Mouse (Mus musculus) limb, embryonic 11.5 days (tissue): ENCODE results near the gene Pld5. TPM values are rescaled to one million over a fixed set of nuclear protein-coding genes. Genes with fewer than 3 reads are reported as not detected.

Source experiments
- ATAC-seq: fragments of 200-750 bp; cut with Nextera tagmentation; 2 replicates; pipeline ENCODE4 v1.8.0; 2017; ENCODE audit warnings: low read depth; ENCODE audit not compliant: insufficient number of reproducible peaks, low FRiP score, low TSS enrichment
- DNase-seq: peaks from one replicate; pipeline ENCODE4 v3.0.0-alpha.2; 2015; ENCODE audit warnings: low spot score
- H3K27ac ChIP-seq: fragments of 300-500 bp; sonication (generic); replicated peaks from 2 replicates; pipeline ENCODE4 v1.5.1; 2014; ENCODE audit warnings: low read depth, mild to moderate bottlenecking, low read length
- H3K27me3 ChIP-seq: fragments of 300-500 bp; sonication (generic); 2 replicates; pipeline ENCODE4 v1.6.1; 2014; ENCODE audit warnings: mild to moderate bottlenecking, low read length, mixed read lengths; ENCODE audit not compliant: control insufficient read depth, insufficient read depth
- H3K36me3 ChIP-seq: fragments of 300-500 bp; sonication (generic); 2 replicates; pipeline ENCODE4 v1.6.1; 2014; ENCODE audit warnings: mild to moderate bottlenecking, low read length, moderate library complexity, mixed read lengths; ENCODE audit not compliant: control insufficient read depth, insufficient read depth
- H3K4me1 ChIP-seq: fragments of 300-500 bp; sonication (generic); 2 replicates; pipeline ENCODE4 v1.6.1; 2014; ENCODE audit warnings: low read length, mixed read lengths; ENCODE audit not compliant: control insufficient read depth, insufficient read depth
- H3K4me2 ChIP-seq: fragments of 300-500 bp; sonication (generic); 2 replicates; pipeline ENCODE4 v1.6.1; 2014; ENCODE audit warnings: low read depth, mild to moderate bottlenecking, moderate library complexity; ENCODE audit not compliant: severe bottlenecking
- H3K4me3 ChIP-seq: fragments of 300-500 bp; sonication (generic); 2 replicates; pipeline ENCODE4 v1.5.1; 2014; ENCODE audit warnings: low read depth, low read length
- H3K9ac ChIP-seq: fragments of 300-500 bp; sonication (generic); 2 replicates; pipeline ENCODE4 v1.6.1; 2014; ENCODE audit warnings: mild to moderate bottlenecking, low read length
- H3K9me3 ChIP-seq: fragments of 300-500 bp; sonication (generic); 2 replicates; pipeline ENCODE4 v1.6.1; 2016; ENCODE audit warnings: low read length; ENCODE audit not compliant: control insufficient read depth
- WGBS: fragments of 180-500 bp; shearing (Covaris S2); extraction: QIAGEN DNeasy Blood & Tissue Kit; methylation state at CpG from one replicate; pipeline ENCODE4 v1.1.7; 2014; 5-methylcytosine and 5-hydroxymethylcytosine counted together
- polyA plus RNA-seq: library from polyadenylated mRNA; unstranded; fragments of >200 nt; fragmentation: Nextera tagmentation; extraction: Ambion mirVana; gene quantifications from 2 replicates; pipeline ENCODE4 v1.2.1, GENCODE M21; 2014

Gene Pld5
- polyA plus RNA-seq, 1 experiment from 2014 or later, result 0.16 TPM

- H3K4me1 ChIP-seq, result no peaks in the 10 kb centered on the region
- H3K9me3 ChIP-seq, result no peaks in the 10 kb centered on the region
- no peak overlapping the region for H3K9ac ChIP-seq
- H3K4me2 ChIP-seq, result no peak overlapping the region
- H3K27me3 ChIP-seq, result no peaks in the 10 kb centered on the region
- DNase-seq, result no peak
- H3K36me3 ChIP-seq, result no peaks in the 10 kb centered on the region
- H3K4me3 ChIP-seq, result no peak overlapping the region
- H3K27ac ChIP-seq, result no peak overlapping the region
- 89% methylated on average over 6 of the region's 6 CpGs for WGBS
- ATAC-seq, result no peak
These were observed 77.9 kb downstream of the Pld5 start for GRCm38 (mm10) chr1:176197036-176197766.

GRCm38 (mm10) chr1:176196341-176196740 lies 78.8 kb downstream of the Pld5 start:
- ATAC-seq (no peak), DNase-seq (no peak)
- Histone ChIP-seq H3K4me1 (no peaks in the 10 kb centered on the region), H3K9ac (no peak overlapping the region), H3K9me3 (no peaks in the 10 kb centered on the region), H3K4me3 (no peak overlapping the region), H3K27me3 (no peaks in the 10 kb centered on the region), H3K27ac (no peak overlapping the region), H3K4me2 (no peak overlapping the region), H3K36me3 (no peaks in the 10 kb centered on the region)
- 91% methylated on average over 4 of the region's 4 CpGs for WGBS

GRCm38 (mm10) chr1:176194727-176195126 lies 80.4 kb downstream of the Pld5 start:
- Histone ChIP-seq H3K27me3 (no peaks in the 10 kb centered on the region), H3K27ac (no peak overlapping the region), H3K4me2 (no peak overlapping the region), H3K4me1 (no peaks in the 10 kb centered on the region), H3K9me3 (no peaks in the 10 kb centered on the region), H3K9ac (no peak overlapping the region), H3K4me3 (no peak overlapping the region), H3K36me3 (no peaks in the 10 kb centered on the region)
- no peak for DNase-seq
- ATAC-seq, result no peak
- WGBS, result 69% methylated on average over 2 of the region's 2 CpGs

- DNase-seq (no peak), ATAC-seq (no peak)
- Histone ChIP-seq H3K9ac (no peak overlapping the region), H3K4me1 (no peaks in the 10 kb centered on the region), H3K27ac (no peak overlapping the region), H3K9me3 (no peaks in the 10 kb centered on the region), H3K27me3 (no peaks in the 10 kb centered on the region), H3K4me2 (no peak overlapping the region), H3K4me3 (no peak overlapping the region), H3K36me3 (no peaks in the 10 kb centered on the region)
- WGBS, result 89% methylated on average over 6 of the region's 6 CpGs
These were observed 91.1 kb downstream of the Pld5 start for GRCm38 (mm10) chr1:176183991-176184390.

GRCm38 (mm10) chr1:176174971-176175370 lies 100.1 kb downstream of the Pld5 start:
- Histone ChIP-seq H3K4me1 (no peaks in the 10 kb centered on the region), H3K27me3 (no peaks in the 10 kb centered on the region), H3K4me2 (no peak overlapping the region), H3K9ac (no peak overlapping the region), H3K4me3 (no peak overlapping the region), H3K27ac (no peak overlapping the region), H3K9me3 (no peaks in the 10 kb centered on the region), H3K36me3 (no peaks in the 10 kb centered on the region)
- WGBS, result 74% methylated on average over 1 of the region's 1 CpGs
- DNase-seq (no peak), ATAC-seq (no peak)

GRCm38 (mm10) chr1:176167784-176168183 lies 107.3 kb downstream of the Pld5 start:
- no peak overlapping the region for H3K4me2 ChIP-seq
- DNase-seq (no peak), ATAC-seq (no peak)
- H3K27me3 ChIP-seq, result no peaks in the 10 kb centered on the region
- H3K4me3 ChIP-seq, result no peak overlapping the region
- no peaks in the 10 kb centered on the region for H3K36me3 ChIP-seq
- H3K9ac ChIP-seq, result no peak overlapping the region
- H3K9me3 ChIP-seq, result no peaks in the 10 kb centered on the region
- 52% methylated on average over 5 of the region's 5 CpGs for WGBS
- no peak overlapping the region for H3K27ac ChIP-seq
- H3K4me1 ChIP-seq, result no peaks in the 10 kb centered on the region

GRCm38 (mm10) chr1:176167114-176167513 lies 108.0 kb downstream of the Pld5 start:
- Histone ChIP-seq H3K27me3 (no peaks in the 10 kb centered on the region), H3K36me3 (no peaks in the 10 kb centered on the region), H3K4me2 (no peak overlapping the region), H3K4me3 (no peak overlapping the region), H3K9me3 (no peaks in the 10 kb centered on the region), H3K27ac (no peak overlapping the region), H3K4me1 (no peaks in the 10 kb centered on the region), H3K9ac (no peak overlapping the region)
- ATAC-seq (no peak), DNase-seq (no peak)
- WGBS, result 80% methylated on average over 2 of the region's 2 CpGs

- 88% methylated on average over 6 of the region's 6 CpGs for WGBS
- no peak overlapping the region for H3K27ac ChIP-seq
- no peak for DNase-seq
- ATAC-seq, result no peak
- H3K9ac ChIP-seq, result no peak overlapping the region
- H3K4me1 ChIP-seq, result no peaks in the 10 kb centered on the region
- H3K4me2 ChIP-seq, result no peak overlapping the region
- H3K27me3 ChIP-seq, result no peaks in the 10 kb centered on the region
- no peaks in the 10 kb centered on the region for H3K9me3 ChIP-seq
- no peak overlapping the region for H3K4me3 ChIP-seq
- no peaks in the 10 kb centered on the region for H3K36me3 ChIP-seq
These were observed 129.8 kb downstream of the Pld5 start for GRCm38 (mm10) chr1:176145306-176145705.

GRCm38 (mm10) chr1:176134379-176134778 lies 140.7 kb downstream of the Pld5 start:
- H3K36me3 ChIP-seq, result no peaks in the 10 kb centered on the region
- no peak overlapping the region for H3K4me3 ChIP-seq
- H3K27ac ChIP-seq, result no peak overlapping the region
- no peak overlapping the region for H3K4me2 ChIP-seq
- H3K9ac ChIP-seq, result no peak overlapping the region
- no peak for ATAC-seq
- H3K9me3 ChIP-seq, result no peaks in the 10 kb centered on the region
- DNase-seq, result no peak
- no peaks in the 10 kb centered on the region for H3K27me3 ChIP-seq
- WGBS, result 91% methylated on average over 8 of the region's 8 CpGs
- no peaks in the 10 kb centered on the region for H3K4me1 ChIP-seq
